Mouse (Mus musculus) myocyte (in vitro differentiated cells): ENCODE results near the gene Gm4969. TPM values are rescaled to one million over a fixed set of nuclear protein-coding genes. Genes with fewer than 3 reads are reported as not detected.
A peak's percentile ranks its signal among the peaks of the same experiment; 100 is the strongest.

Experiments
- H3K27me3 ChIP-seq: one replicate; pipeline ENCODE4 v1.6.1; 2011; ENCODE audit not compliant: control insufficient read depth, insufficient read depth, insufficient read length
- H3K36me3 ChIP-seq: one replicate; pipeline ENCODE4 v1.6.1; 2011; ENCODE audit not compliant: control insufficient read depth, insufficient read depth
- H3K4me2 ChIP-seq: one replicate; pipeline ENCODE4 v1.6.1; 2011; ENCODE audit warnings: low read depth, control low read depth
- H3K4me3 ChIP-seq: one replicate; pipeline ENCODE4 v1.5.1; 2011; ENCODE audit warnings: mild to moderate bottlenecking, control low read depth, moderate library complexity
- H3K79me2 ChIP-seq: one replicate; pipeline ENCODE4 v1.6.1; 2011; ENCODE audit not compliant: control insufficient read depth, insufficient read depth
- H3ac ChIP-seq: one replicate; pipeline ENCODE4 v1.6.1; 2011; ENCODE audit not compliant: control insufficient read depth, insufficient read length
- CEBPB ChIP-seq: IDR thresholded peaks from 2 replicates; pipeline ENCODE4 v1.6.1; 2011; ENCODE audit warnings: mild to moderate bottlenecking, moderate library complexity; ENCODE audit not compliant: poor library complexity, insufficient read depth, severe bottlenecking
- E2F4 ChIP-seq: IDR thresholded peaks from one replicate; pipeline ENCODE4 v1.6.1; 2011; ENCODE audit warnings: mild to moderate bottlenecking, control low read depth, moderate library complexity; ENCODE audit not compliant: insufficient read depth
- MAX ChIP-seq: IDR thresholded peaks from one replicate; pipeline ENCODE4 v1.6.1; 2011; ENCODE audit warnings: low read depth, mild to moderate bottlenecking, control low read depth
- MYOD1 ChIP-seq, 3 experiments: IDR thresholded peaks; one replicate each; pipeline ENCODE4 v1.6.1; 2011; ENCODE audit warnings: control low read depth in 2 of 3, low read depth in 2 of 3, mild to moderate bottlenecking in 2 of 3, moderate library complexity in 1 of 3; ENCODE audit not compliant: insufficient read length in 2 of 3, control insufficient read depth in 1 of 3
- MYOG ChIP-seq, 3 experiments: IDR thresholded peaks; one replicate each; pipeline ENCODE4 v1.6.1; 2011; ENCODE audit warnings: control low read depth in 2 of 3, low read depth in 2 of 3, mild to moderate bottlenecking in 2 of 3; ENCODE audit not compliant: insufficient read length in 2 of 3, control insufficient read depth in 1 of 3, insufficient read depth in 1 of 3
- POLR2A ChIP-seq: IDR thresholded peaks from one replicate; pipeline ENCODE4 v1.6.1; 2011; ENCODE audit warnings: low read depth, mild to moderate bottlenecking, control low read depth, moderate library complexity; ENCODE audit not compliant: insufficient read length
- POLR2AphosphoS2 ChIP-seq: IDR thresholded peaks from one replicate; pipeline ENCODE4 v1.6.1; 2011; ENCODE audit warnings: low read depth, control low read depth; ENCODE audit not compliant: insufficient read length
- REST ChIP-seq: IDR thresholded peaks from one replicate; pipeline ENCODE4 v1.6.1; 2011; ENCODE audit warnings: mild to moderate bottlenecking, control low read depth, moderate library complexity; ENCODE audit not compliant: insufficient read depth, insufficient read length
- SRF ChIP-seq: IDR thresholded peaks from one replicate; pipeline ENCODE4 v1.6.1; 2011; ENCODE audit warnings: low read depth; ENCODE audit not compliant: control insufficient read depth, insufficient read length
- TCF12 ChIP-seq: IDR thresholded peaks from one replicate; pipeline ENCODE4 v1.6.1; 2011; ENCODE audit warnings: mild to moderate bottlenecking, control low read depth; ENCODE audit not compliant: poor library complexity, insufficient read depth, severe bottlenecking
- TCF3 ChIP-seq: IDR thresholded peaks from one replicate; pipeline ENCODE4 v1.6.1; 2011; ENCODE audit warnings: low read depth, control low read depth; ENCODE audit not compliant: insufficient read length
- USF1 ChIP-seq: IDR thresholded peaks from one replicate; pipeline ENCODE4 v1.6.1; 2011; ENCODE audit warnings: low read depth, mild to moderate bottlenecking, control low read depth, moderate library complexity
- polyA plus RNA-seq: library from polyadenylated mRNA; unstranded; fragments of >200 nt; fragmentation: generic; extraction: Trizol; gene quantifications from one replicate; pipeline ENCODE4 v1.2.1, GENCODE M21; 2012; ENCODE audit warnings: missing spikeins

Gene Gm4969
- polyA plus RNA-seq, 1 experiment: not detected

- Histone ChIP-seq H3ac (no peak overlapping the region), H3K27me3 (no peaks in the 10 kb centered on the region), H3K36me3 (no peaks in the 10 kb centered on the region), H3K79me2 (peaks cover 3% of the 10 kb centered on the region), H3K4me3 (no peak overlapping the region), H3K4me2 (no peak overlapping the region)
- TF ChIP-seq MYOG (IDR thresholded peaks at IDR 0.05; ENCODE audit: control insufficient read depth in 1 of 3, insufficient read depth in 1 of 3, insufficient read length in 2 of 3, low read depth in 2 of 3): peak in 1 of 3 experiments; percentile 33
- TF ChIP-seq MYOD1 (IDR thresholded peaks at IDR 0.05; ENCODE audit: control insufficient read depth in 1 of 3, insufficient read length in 2 of 3, low read depth in 2 of 3): peak; percentile 13 to 90 (median 78)
- no peak for TF ChIP-seq TCF12
These were observed 9.6 kb upstream of the Gm4969 start for GRCm38 (mm10) chr7:19127744-19128143.

GRCm38 (mm10) chr7:19124713-19125112 is 6.5 kb upstream of the Gm4969 start:
- TF ChIP-seq REST (no peak), POLR2AphosphoS2 (no peak)
- H3K4me2 ChIP-seq: no peak overlapping the region
- no peak overlapping the region for H3ac ChIP-seq
- H3K4me3 ChIP-seq: no peak overlapping the region
- peaks cover 26% of the 10 kb centered on the region for H3K79me2 ChIP-seq
- no peaks in the 10 kb centered on the region for H3K36me3 ChIP-seq
- H3K27me3 ChIP-seq: no peaks in the 10 kb centered on the region

GRCm38 (mm10) chr7:19121686-19122085 is 3.5 kb upstream of the Gm4969 start:
- TF ChIP-seq MYOD1 (IDR thresholded peaks at IDR 0.05; ENCODE audit: control insufficient read depth in 1 of 3, insufficient read length in 2 of 3, low read depth in 2 of 3) (no peak), POLR2AphosphoS2 (no peak), TCF3 (no peak), SRF (no peak), POLR2A (no peak), TCF12 (no peak), USF1 (no peak), MYOG (IDR thresholded peaks at IDR 0.05; ENCODE audit: control insufficient read depth in 1 of 3, insufficient read depth in 1 of 3, insufficient read length in 2 of 3, low read depth in 2 of 3) (no peak)
- Histone ChIP-seq H3K36me3 (no peaks in the 10 kb centered on the region), H3K79me2 (peaks cover 26% of the 10 kb centered on the region), H3K4me3 (no peak overlapping the region), H3K27me3 (no peaks in the 10 kb centered on the region), H3K4me2 (no peak overlapping the region), H3ac (no peak overlapping the region)

- H3K4me3 ChIP-seq: peak within 1 kb of the TSS; percentile 75
- H3K4me2 ChIP-seq: peak within 1 kb of the TSS; percentile 80
- no peaks in the 10 kb centered on the region for H3K27me3 ChIP-seq
- peak; percentile 75 for TF ChIP-seq POLR2A
- TF ChIP-seq POLR2AphosphoS2: peak; percentile 55
- TF ChIP-seq REST: no peak
- no peaks in the 10 kb centered on the region for H3K36me3 ChIP-seq
- H3ac ChIP-seq: peak within 1 kb of the TSS; percentile 25
- H3K79me2 ChIP-seq: peaks cover 26% of the 10 kb centered on the region
These were observed 1.7 kb upstream of the Gm4969 start, which contains the start of gene Fbxo46 for GRCm38 (mm10) chr7:19119631-19120429. Gene Fbxo46, plus strand, starts transcription at chr7:19119859.

GRCm38 (mm10) chr7:19119083-19119482 is 915 bp upstream of the Gm4969 start:
- peak overlapping the region; percentile 75 for H3K4me3 ChIP-seq

GRCm38 (mm10) chr7:19109565-19109964 is 8.6 kb downstream of the Gm4969 start:
- TF ChIP-seq TCF3 (no peak), E2F4 (no peak), REST (no peak), POLR2A (no peak), MAX (no peak), MYOG (IDR thresholded peaks at IDR 0.05; ENCODE audit: control insufficient read depth in 1 of 3, insufficient read depth in 1 of 3, insufficient read length in 2 of 3, low read depth in 2 of 3) (no peak), MYOD1 (IDR thresholded peaks at IDR 0.05; ENCODE audit: control insufficient read depth in 1 of 3, insufficient read length in 2 of 3, low read depth in 2 of 3) (no peak), USF1 (no peak), SRF (no peak), CEBPB (no peak), POLR2AphosphoS2 (no peak), TCF12 (no peak)
- Histone ChIP-seq H3K36me3 (no peaks in the 10 kb centered on the region), H3K79me2 (no peaks in the 10 kb centered on the region), H3K27me3 (no peaks in the 10 kb centered on the region), H3ac (no peak overlapping the region), H3K4me3 (no peak overlapping the region), H3K4me2 (no peak overlapping the region)

More at GRCm38 (mm10) chr7:19119083-19119482, 915 bp upstream of the Gm4969 start:
- no peak for TF ChIP-seq MYOD1 (IDR thresholded peaks at IDR 0.05; ENCODE audit: control insufficient read depth in 1 of 3, insufficient read length in 2 of 3, low read depth in 2 of 3)
- no peak for TF ChIP-seq REST
- TF ChIP-seq TCF3: no peak
- TF ChIP-seq POLR2A: no peak
- TF ChIP-seq CEBPB: no peak
- no peak for TF ChIP-seq USF1
- Histone ChIP-seq H3K27me3 (no peaks in the 10 kb centered on the region), H3K79me2 (peaks cover 26% of the 10 kb centered on the region), H3ac (no peak overlapping the region), H3K36me3 (no peaks in the 10 kb centered on the region), H3K4me2 (peak overlapping the region; percentile 60)
